Mouse (Mus musculus) stomach, postnatal 0 days (tissue): ENCODE data around the gene Myl7. TPM values are rescaled to one million over a fixed set of nuclear protein-coding genes. Genes with fewer than 3 reads are reported as not detected.

Source experiments
- ATAC-seq: fragments of 200-750 bp; cut with Nextera tagmentation; 2 replicates; pipeline ENCODE4 v1.8.0; 2017; ENCODE audit not compliant: low FRiP score, low TSS enrichment
- DNase-seq: peaks from one replicate; pipeline ENCODE4 v3.0.0-alpha.2; 2016; ENCODE audit warnings: low spot score
- H3K27ac ChIP-seq: fragments of 300-500 bp; sonication (generic); replicated peaks from 2 replicates; pipeline ENCODE4 v1.5.1; 2014; ENCODE audit warnings: mild to moderate bottlenecking, control low read depth
- H3K27me3 ChIP-seq: fragments of 300-500 bp; sonication (generic); 2 replicates; pipeline ENCODE4 v1.6.1; 2014; ENCODE audit warnings: low read length; ENCODE audit not compliant: control insufficient read depth, insufficient read depth
- H3K36me3 ChIP-seq: fragments of 300-500 bp; sonication (generic); 2 replicates; pipeline ENCODE4 v1.6.1; 2014; ENCODE audit warnings: low read length, mixed read lengths; ENCODE audit not compliant: control insufficient read depth, insufficient read depth
- H3K4me1 ChIP-seq: fragments of 300-500 bp; sonication (generic); replicated peaks from 2 replicates; pipeline ENCODE4 v1.6.1; 2014; ENCODE audit warnings: antibody characterized with exemption; ENCODE audit not compliant: control insufficient read depth, insufficient read depth
- H3K4me2 ChIP-seq: fragments of 300-500 bp; sonication (generic); replicated peaks from 2 replicates; pipeline ENCODE4 v1.6.1; 2014; ENCODE audit warnings: low read depth, mild to moderate bottlenecking, control low read depth, moderate library complexity
- H3K4me3 ChIP-seq: fragments of 300-500 bp; sonication (generic); 2 replicates; pipeline ENCODE4 v1.5.1; 2014; ENCODE audit warnings: low read depth, low read length, control low read depth
- H3K9ac ChIP-seq: fragments of 300-500 bp; sonication (generic); 2 replicates; pipeline ENCODE4 v1.6.1; 2014; ENCODE audit warnings: mild to moderate bottlenecking, low read length, control low read depth, mixed read lengths
- H3K9me3 ChIP-seq: fragments of 300-500 bp; sonication (generic); 2 replicates; pipeline ENCODE4 v1.6.1; 2016; ENCODE audit warnings: low read length; ENCODE audit not compliant: control insufficient read depth
- CTCF ChIP-seq: IDR thresholded peaks from 2 replicates; pipeline ENCODE4 v1.5.1; 2016; ENCODE audit warnings: antibody characterized with exemption, low read depth, mild to moderate bottlenecking, moderate library complexity
- EP300 ChIP-seq: optimal IDR thresholded peaks from 2 replicates; pipeline ENCODE3; 2016; ENCODE audit warnings: antibody characterized with exemption
- WGBS: fragments of 180-500 bp; shearing (Covaris S2); extraction: QIAGEN DNeasy Blood & Tissue Kit; methylation state at CpG from one replicate; pipeline ENCODE4 v1.1.7; 2014; 5-methylcytosine and 5-hydroxymethylcytosine counted together
- polyA plus RNA-seq: library from polyadenylated mRNA; unstranded; fragments of >200 nt; fragmentation: Nextera tagmentation; extraction: Ambion mirVana; gene quantifications from 2 replicates; pipeline ENCODE4 v1.2.1, GENCODE M21; 2015

Myl7 gene
- polyA plus RNA-seq, 1 experiment from 2014 or later = 147 TPM

GRCm38 (mm10) chr11:5861678-5862393, 36.7 kb downstream of the Myl7 start, which contains the start of gene Aebp1:
Gene Aebp1 (plus strand): TSS chr11:5861947.
- H3K36me3 ChIP-seq = no peaks in the 10 kb centered on the region
- DNase-seq (peak; percentile 61), ATAC-seq (peak; percentile 66; the same call in 1 of the 2 replicates)
- H3K4me3 ChIP-seq = peak within 1 kb of the TSS; percentile 46
- H3K9me3 ChIP-seq = no peaks in the 10 kb centered on the region
- H3K27me3 ChIP-seq = no peaks in the 10 kb centered on the region
- H3K4me1 ChIP-seq = peaks cover 6% of the 10 kb centered on the region; the same call in 1 of the 2 replicates
- no peak for TF ChIP-seq CTCF
- no peak for TF ChIP-seq EP300
- H3K9ac ChIP-seq = peak within 1 kb of the TSS; percentile 63
- H3K27ac ChIP-seq = 0 out of 2 replicates have a peak within 1 kb of the TSS, but pooled peaks have one; percentile 13
- peak within 1 kb of the TSS; percentile 73 for H3K4me2 ChIP-seq
- 3% methylated on average over 44 of the region's 59 CpGs for WGBS

- Histone ChIP-seq H3K4me2 (no peak overlapping the region), H3K9me3 (no peaks in the 10 kb centered on the region), H3K36me3 (no peaks in the 10 kb centered on the region), H3K9ac (no peak overlapping the region), H3K27ac (no peak overlapping the region), H3K27me3 (no peaks in the 10 kb centered on the region), H3K4me3 (no peak overlapping the region), H3K4me1 (peaks cover 6% of the 10 kb centered on the region; the same call in 1 of the 2 replicates)
- no peak for ATAC-seq
- DNase-seq = no peak
- TF ChIP-seq EP300 = no peak
- TF ChIP-seq CTCF = no peak
- 45% methylated on average over 6 of the region's 6 CpGs for WGBS
Measured at GRCm38 (mm10) chr11:5860639-5861038, 37.9 kb downstream of the Myl7 start.

GRCm38 (mm10) chr11:5859883-5860550, 38.6 kb downstream of the Myl7 start:
- no peak overlapping the region for H3K27ac ChIP-seq
- no peaks in the 10 kb centered on the region for H3K27me3 ChIP-seq
- H3K9me3 ChIP-seq = no peaks in the 10 kb centered on the region
- no peak overlapping the region for H3K4me2 ChIP-seq
- TF ChIP-seq CTCF = no peak
- DNase-seq (no peak), ATAC-seq (no peak)
- H3K4me1 ChIP-seq = peaks cover 6% of the 10 kb centered on the region; the same call in 1 of the 2 replicates
- H3K4me3 ChIP-seq = no peak overlapping the region
- H3K9ac ChIP-seq = no peak overlapping the region
- 84% methylated on average over 13 of the region's 13 CpGs for WGBS
- no peaks in the 10 kb centered on the region for H3K36me3 ChIP-seq

GRCm38 (mm10) chr11:5858723-5859122, 39.9 kb downstream of the Myl7 start:
- no peak overlapping the region for H3K9ac ChIP-seq
- H3K36me3 ChIP-seq = no peaks in the 10 kb centered on the region
- DNase-seq (no peak), ATAC-seq (no peak)
- H3K27me3 ChIP-seq = no peaks in the 10 kb centered on the region
- 71% methylated on average over 1 of the region's 1 CpGs for WGBS
- H3K9me3 ChIP-seq = no peaks in the 10 kb centered on the region
- no peak overlapping the region for H3K4me3 ChIP-seq
- TF ChIP-seq EP300 (no peak), CTCF (peak; percentile 42)
- no peak overlapping the region for H3K4me2 ChIP-seq
- no peak overlapping the region for H3K27ac ChIP-seq
- H3K4me1 ChIP-seq = peaks cover 6% of the 10 kb centered on the region; the same call in 1 of the 2 replicates

- no peaks in the 10 kb centered on the region for H3K9me3 ChIP-seq
- H3K4me1 ChIP-seq = 0 out of 2 replicates have a peak, but pooled peaks cover 3% of the 10 kb centered on the region
- H3K4me3 ChIP-seq = no peak overlapping the region
- H3K36me3 ChIP-seq = no peaks in the 10 kb centered on the region
- no peak for ATAC-seq
- 0 out of 2 replicates have a peak overlapping the region, but pooled peaks have one; percentile 24 for H3K27ac ChIP-seq
- H3K27me3 ChIP-seq = no peaks in the 10 kb centered on the region
- DNase-seq = no peak
- no peak overlapping the region for H3K9ac ChIP-seq
- 82% methylated on average over 8 of the region's 8 CpGs for WGBS
- no peak for TF ChIP-seq EP300
- no peak for TF ChIP-seq CTCF
- no peak overlapping the region for H3K4me2 ChIP-seq
Measured at GRCm38 (mm10) chr11:5856479-5857130, 42.0 kb downstream of the Myl7 start.
